Mouse (Mus musculus): Measurements from ENCODE around the gene Wfdc5.
"Not testable (repeated sequence)": the region's sequence is repeated elsewhere in the genome, so short reads cannot be mapped to it uniquely, and the experiment has no call there.

The Wfdc5 gene

DNA sequence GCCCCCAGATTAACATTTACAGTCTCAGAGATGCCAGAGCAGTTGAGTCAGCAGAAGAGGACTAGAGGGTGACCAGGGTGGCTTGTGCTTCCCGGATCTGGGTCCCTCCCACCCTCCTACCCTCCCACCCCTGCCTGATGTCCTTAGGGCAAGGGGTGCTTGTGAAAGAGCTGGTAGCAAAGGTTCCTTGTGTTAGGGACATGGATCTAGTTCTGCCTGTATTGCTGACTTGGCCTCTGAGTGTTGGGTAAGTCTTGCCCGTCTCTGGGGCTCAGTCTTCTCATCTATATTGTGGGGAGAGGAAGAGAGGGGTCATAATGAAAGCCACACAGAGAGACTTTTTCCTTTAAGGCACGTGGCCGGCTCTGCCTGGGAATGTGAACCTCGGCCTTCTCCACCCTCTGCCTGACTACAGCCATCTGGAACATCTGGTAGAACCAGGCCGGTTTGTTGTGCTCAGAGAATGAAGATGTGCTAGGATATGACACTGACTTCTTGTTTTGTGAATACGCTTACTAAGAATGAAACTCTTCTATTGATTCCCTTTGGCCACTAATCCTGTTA lies at the start of gene Wfdc5:
Gene Wfdc5, minus strand, starts transcription at position 51 of the 564 bp plus-strand sequence.
- DNase-seq (ENCODE audit: low read depth) = no peak

DNA sequence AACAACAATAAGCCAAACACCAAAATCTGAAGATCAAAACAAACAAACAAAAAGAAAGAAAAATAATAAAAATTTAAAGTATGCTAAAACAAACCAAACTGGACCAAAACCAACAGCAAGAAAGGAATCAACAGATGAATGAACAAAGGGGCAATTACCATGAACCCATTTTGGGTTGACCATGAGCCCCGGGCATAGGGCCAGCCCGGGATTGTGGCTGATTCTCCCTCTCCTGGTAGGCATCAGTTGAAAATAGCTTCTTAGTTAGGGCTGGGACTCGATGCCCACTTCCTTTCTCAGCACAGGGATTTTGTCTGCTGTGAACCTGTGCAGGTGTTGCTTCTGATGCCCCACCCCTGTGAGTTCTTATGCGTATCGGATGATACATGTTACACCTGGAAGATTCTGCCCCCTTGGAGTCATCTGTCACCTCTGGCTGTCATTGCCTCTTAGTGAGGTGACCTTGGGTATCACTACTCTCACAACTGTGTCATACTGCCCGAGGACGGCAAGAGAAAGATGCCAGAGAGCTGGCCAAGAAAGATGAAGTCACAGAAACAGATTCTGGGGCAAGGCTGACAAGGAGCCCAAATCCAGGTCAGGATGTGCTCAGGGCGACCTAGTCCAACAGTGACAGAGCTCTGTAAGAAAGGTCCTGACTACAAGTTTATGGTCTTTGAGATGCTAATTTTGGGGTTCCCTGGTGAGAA lies 46.0 kb upstream of the Wfdc5 start:
- DNase-seq (ENCODE audit: low read depth) = no peak

DNA sequence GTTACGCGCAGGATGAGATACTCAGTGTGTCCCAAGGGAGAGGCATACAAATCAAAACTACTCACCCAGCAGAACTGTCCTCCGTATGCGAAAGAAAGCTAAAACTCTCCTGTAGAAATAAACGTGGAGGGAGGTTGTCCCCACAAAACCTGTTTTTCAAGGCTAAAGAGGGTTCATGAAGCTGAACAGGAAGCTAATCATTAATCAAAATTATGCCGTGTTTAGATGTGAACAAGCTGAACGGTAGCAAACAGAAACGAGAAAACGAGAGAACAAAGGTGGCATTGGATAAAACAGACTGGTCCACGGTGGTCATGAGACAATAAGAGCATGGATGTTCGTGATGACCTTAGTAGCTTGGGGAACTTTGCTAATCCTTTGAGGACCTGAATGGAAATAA lies 39.0 kb upstream of the Wfdc5 start, which contains the start of gene Wfdc15b:
Gene Wfdc15b, minus strand, starts transcription at position 139 of the 400 bp plus-strand sequence.
- no peak for DNase-seq (ENCODE audit: low read depth)

DNA sequence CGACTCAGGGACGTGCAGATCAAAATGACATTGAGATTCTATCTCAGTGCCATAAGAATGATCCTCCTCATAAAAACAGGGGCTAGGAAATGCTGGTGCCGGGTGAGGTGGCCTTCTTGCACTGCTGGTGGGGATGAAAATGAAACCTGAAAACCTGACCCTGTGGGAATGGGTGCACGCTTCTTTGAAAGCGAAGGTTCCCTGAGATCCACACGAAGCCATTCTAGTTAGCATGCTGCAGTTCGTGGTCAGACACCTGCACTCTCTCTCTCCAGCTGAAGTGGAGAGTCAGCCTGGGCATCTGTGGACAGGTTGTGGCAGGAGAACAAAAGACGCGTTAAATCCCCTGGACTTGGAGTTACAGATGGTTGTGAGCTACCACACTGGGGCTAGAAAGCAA lies 36.8 kb upstream of the Wfdc5 start:
- no peak for DNase-seq (ENCODE audit: low read depth)

DNA sequence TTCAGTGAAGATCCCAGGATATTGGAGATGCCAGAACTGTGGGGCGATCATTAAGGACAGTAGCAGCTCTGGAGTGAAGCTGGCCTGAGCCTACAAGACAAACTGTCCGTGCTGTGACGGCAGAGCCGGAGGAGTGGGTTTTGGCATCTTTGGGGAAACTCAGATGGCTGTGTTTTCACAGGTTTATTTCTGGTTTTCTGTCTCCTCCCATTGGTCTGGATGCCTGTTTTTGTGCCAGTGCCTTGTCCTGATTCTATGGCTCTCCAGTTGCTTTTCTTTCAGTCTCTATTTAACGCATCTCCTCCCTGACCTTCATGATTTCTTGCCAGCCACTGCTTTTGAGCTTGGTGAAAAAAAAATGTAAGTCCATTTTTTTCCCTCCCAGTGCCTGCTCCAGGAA lies 30.2 kb upstream of the Wfdc5 start:
- DNase-seq (ENCODE audit: low read depth) = no peak

DNA sequence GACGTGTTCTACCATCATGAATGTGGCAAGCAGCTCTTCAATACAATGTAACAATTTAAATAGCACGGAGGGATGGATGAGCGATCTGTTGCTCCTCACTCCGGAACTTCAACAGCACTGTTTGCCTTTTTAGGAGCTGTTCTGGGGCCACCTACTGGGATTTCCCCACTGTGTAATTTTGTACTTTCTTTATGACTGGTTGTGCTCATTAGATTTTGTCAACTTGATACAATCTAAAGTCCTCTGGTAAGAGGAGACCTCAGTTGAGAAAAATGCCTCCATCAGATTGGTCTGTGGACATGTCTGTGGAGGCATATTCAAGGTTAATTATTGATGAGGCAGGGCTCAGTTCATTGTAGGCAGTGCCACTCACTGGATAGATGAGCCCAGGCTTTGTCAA lies 28.4 kb upstream of the Wfdc5 start:
- no peak for DNase-seq (ENCODE audit: low read depth)

DNA sequence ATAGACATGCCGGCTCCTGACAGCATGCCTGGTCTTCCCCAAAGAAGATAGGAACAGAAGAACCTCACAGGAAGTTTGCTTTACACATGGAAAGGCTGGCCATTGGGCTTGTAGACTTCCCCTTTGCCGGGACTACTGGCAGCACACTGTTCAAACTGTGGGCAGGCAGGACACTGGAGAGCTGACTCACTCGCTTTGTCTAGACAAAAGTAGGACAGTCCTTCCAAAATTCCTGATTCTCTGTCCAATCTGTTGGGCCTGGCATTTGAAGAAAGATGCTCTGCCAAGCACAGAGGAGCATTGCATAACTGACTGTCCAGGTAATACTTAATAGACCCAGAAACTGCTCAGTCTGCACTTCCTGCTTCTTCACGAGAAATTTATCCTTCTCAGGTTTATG lies 24.1 kb upstream of the Wfdc5 start:
- no peak for DNase-seq (ENCODE audit: low read depth)

DNA sequence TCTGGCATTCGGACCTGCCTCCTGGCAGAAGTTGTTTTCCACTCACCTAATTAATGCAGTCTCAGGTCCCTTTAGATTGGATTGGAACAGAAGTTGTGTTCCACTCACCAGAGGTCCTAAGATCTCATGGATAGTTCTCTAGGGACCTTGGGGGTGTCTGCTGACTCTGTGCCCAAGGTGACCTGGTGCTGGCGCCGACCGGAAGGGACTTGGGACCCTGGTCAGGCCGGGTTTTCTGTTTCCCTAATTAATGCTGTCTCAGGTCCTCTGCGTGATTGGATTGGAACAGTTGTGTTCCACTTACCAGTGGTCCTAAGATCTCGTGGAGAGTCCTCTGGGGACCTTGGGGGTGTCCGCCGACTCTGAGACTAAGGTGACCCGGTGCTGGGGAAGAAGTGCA lies 23.5 kb upstream of the Wfdc5 start:
- not testable (repeated sequence) for DNase-seq (ENCODE audit: low read depth)

DNA sequence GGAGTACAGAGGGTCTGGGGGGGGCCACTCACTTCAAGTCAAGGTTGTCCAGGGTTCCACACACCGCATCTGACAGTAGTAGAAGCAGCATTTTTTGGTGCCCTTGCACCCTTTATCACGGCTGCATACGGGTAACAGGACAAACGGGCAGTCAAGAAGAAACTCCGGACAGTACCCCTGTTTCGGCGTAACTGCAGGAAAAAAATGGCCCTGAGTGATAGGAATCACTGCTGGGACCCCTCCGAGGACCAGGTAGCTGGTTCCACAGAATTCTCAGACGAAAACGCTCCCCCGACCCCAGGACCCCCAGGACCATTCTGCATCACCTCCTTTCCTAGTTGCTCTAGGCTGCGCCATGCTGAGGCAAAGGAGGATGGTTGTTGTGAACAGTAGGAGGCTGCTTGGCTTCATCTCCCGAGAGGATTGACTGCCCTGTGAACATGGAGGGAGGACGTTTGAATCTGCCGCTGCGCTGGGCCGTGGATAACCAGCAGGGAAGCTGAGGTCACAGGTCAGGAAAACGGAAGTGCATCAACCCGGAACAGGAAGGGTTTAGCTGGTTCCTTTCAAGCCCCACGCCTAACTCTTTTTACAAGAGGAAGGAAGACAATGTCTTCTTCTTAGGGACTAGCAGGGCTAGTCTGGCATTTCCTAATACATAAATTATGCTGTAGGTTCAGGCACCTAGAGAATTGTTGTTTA lies 17.2 kb upstream of the Wfdc5 start, which contains the start of gene Wfdc15a:
Gene Wfdc15a, minus strand, starts transcription at position 505 of the 702 bp plus-strand sequence.
- no peak for DNase-seq (ENCODE audit: low read depth)

DNA sequence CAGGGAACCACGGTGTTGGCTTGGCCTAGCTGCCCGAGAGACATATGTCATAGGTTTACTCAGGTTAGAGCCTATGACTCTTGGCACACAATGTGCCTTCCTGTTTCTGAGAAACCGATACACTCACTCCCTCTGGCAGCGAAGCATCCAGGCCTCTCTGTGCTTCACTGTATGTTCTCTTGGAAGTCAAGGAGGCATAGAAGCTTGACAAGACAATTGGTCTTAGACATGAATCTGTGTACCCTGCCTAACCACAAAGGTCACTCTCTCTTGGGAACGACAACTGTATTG lies 14.1 kb upstream of the Wfdc5 start:
- no peak for DNase-seq (ENCODE audit: low read depth)

DNA sequence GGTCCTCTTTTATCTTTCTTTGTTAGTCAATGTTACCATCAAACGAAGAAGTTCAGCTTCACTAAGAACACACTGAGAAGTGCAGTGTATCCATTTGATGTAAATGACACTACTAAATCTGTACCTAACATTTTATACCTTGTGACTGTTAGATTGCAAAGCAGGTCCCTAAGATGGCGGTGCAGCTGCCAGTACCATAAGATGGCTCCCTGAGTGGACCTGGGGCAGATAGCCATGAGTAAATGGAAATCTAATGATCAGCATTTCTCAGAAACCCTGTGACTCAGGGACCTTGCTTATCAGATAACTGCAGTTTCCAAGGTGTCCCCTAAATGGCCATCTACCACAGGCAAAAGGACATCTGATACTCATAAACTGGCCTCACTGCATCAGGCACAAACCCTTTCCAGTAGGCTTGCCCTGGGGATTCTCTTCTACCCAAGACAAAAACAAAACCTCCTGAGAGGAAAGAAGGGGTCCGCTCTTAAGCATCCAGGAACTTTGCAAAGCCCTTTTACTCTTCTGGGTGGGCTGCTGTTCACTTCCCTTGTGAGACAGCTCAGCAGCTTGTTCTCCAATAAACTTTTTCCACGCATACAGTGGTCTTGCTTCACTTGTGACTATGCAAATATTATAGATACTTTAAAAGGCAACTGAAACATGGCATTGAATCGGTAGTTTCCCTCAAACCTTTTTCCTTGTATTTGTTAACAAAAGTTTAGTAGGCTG lies 13.6 kb upstream of the Wfdc5 start:
- peak; percentile 12 for DNase-seq (ENCODE audit: low read depth)

DNA sequence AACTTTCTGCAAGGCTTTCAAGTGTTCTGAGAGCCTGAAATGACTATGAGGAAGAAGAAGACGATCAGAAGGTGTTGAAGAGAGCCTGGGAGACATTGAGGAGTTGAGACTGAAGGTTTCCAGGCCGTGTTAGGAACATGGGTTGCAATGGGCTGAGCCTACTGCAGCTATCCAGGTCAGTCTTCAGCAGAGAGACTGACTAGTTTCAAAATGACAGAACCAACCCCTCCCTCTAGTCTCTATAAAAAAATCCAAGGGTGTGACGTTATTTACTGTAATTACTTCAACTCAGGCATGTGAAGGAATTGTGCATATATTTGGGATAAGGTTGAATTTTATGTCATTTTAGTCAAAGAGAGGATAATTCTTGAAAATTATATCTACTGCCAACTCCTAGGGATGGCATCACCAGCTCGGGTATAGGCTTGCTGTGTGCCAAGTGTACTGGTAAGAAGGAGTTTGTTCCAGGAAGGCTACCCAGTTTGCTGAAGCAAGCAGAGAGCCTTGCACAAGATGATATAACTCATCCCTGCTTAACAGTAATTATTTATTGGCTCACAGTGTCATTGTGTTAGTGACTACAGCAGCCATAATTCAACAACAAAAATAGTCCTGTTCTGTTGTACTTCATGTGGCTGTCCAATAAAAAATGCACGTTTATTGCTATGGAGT lies 12.6 kb upstream of the Wfdc5 start:
- DNase-seq (ENCODE audit: low read depth) = no peak

DNA sequence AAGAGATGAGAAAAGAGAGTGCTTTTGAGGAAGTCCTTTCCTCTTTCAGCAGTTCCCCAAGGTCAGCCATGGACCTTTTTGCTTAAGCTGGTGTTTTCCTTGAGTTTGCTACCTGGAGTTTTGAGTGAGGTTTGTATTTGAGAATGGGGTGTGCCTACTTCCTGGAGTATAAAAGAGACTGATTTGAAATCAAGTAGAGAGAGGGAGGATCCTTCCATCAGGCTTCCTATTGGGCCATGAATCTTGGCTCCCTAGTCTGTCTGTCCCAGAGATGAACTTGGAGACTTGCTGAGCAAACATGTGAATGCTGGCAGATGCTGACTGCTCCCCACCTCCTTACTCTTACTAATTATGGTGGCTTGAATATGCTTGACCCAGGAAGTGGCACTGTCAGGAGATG lies 9.7 kb upstream of the Wfdc5 start:
- DNase-seq (ENCODE audit: low read depth) = no peak

DNA sequence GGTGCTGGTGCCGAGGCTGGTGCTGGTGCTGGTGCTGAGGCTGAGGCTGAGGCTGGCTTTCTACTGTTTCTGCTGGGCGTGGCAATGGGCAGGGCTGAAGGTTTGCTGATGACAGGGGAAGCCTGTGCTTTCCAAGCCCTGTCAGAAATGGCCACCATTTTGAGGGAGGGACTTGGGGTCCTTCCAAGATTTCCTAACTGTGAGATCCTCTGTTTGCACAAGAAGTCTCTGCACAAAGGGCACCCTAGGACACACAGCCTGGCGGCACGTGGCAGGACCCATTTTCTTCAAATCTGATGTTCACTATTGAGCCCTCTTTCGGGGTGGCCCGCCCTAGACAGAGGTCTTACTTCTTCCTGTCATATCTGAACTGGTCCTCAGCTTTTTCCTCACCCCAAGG lies 8.0 kb upstream of the Wfdc5 start, which contains the start of gene Wfdc12:
Gene Wfdc12, minus strand, starts transcription at position 33 of the 400 bp plus-strand sequence.
- DNase-seq (ENCODE audit: low read depth) = no peak

DNA sequence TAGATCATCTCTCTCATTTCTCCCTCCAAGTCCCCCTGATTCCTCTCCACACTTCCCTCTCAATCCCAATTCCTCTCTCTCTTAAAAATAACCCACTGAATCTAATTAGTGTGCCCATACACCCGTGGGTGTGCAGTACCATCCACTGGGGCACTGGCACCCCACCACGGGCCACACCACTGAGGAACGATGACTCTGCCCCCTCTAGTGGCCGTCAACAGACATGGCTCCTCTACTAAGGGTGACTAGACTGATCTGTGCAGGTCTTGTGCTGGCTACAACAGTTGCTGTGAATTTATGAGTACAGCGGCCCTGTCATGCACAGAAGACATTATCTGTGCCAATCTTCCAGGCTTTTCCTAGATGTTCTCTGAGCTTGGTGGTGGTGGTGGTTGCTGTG lies 6.2 kb upstream of the Wfdc5 start:
- DNase-seq (ENCODE audit: low read depth) = peak; percentile 58

DNA sequence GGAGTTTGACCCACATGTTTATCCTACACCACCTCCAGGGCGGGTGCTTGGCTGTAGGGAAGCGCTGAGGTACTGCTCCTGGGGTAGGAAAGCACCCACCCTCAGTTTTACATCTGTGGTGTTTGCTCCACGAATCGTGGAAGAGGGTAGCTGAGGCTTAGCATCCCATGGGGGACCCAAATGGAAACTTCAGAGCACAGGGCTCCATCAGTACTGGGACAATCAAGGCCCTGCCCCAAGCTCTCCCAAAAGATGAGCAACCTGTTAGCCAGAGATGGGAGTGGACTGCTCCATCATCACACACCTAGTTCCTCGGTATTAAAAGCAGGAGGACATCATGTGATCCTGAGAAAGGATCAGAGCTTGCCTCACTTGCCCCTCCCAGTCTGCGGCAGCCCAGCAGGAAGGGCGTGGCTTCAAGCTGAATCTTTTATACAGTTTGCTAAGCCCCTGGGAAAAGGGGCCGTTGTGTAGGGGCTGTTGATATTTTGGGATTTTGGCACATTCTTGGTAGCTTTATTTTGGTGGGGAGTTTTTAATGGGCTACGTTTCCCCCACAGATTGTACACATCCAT lies 1.7 kb upstream of the Wfdc5 start:
- DNase-seq (ENCODE audit: low read depth) = peak; percentile 20

DNA sequence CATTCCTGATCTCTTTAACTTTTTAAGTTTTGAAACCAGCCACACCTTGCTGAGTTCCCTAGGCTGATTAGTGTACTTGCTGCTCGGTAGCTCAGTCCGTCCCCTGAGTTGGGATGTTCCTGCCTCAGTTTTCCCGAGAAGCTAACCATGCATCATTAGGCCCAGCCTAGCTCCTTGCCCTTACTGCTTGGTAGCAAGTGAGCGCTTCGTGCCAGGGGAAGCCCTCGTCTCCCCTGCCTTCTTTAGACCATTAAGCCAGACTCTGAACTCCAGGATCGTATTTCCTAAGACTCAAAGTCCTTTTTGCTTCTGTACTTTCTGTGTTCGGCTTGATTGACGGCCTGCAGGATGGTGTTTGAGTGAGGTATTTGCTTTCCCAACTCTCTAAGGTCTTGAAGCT lies 798 bp upstream of the Wfdc5 start:
- no peak for DNase-seq (ENCODE audit: low read depth)

DNA sequence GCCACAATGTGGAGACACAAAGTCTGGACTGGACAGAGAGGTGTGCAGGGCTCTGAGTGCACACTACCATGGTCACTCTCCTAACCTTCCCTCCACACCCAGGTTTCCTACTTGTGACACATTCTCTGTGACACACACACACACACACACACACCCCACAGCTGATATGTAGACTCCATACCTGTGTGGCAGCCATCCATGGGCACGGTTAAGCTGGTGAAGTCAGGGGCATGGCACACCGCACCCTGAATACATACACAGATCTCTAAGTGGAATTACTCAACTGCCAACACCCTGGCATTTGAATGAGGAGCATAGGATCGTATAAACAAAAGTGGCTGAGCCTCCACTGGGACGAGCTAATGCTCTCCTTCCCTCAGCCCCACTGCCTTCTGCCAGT lies 1.8 kb downstream of the Wfdc5 start:
- no peak for DNase-seq (ENCODE audit: low read depth)

DNA sequence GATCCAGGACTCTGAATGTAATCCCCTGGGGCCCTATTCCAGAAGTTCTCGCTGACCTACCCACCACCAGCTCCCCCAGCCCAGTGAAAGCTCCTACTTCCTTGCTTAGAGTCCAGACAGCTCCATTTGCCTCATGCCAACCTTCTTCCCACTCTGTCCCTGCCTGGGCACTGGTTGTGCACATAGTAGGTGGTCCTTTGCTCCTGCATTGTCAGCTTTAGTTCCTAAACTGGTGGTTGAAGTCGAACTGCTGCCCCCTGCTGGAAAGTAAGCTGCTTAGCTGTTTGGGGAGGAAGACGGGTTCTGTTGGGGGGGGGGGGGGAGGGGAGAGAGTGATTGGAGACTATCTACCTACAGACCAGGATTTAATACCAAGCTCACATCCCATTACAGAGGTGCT lies 2.4 kb downstream of the Wfdc5 start:
- peak; percentile 69 for DNase-seq (ENCODE audit: low read depth)

DNA sequence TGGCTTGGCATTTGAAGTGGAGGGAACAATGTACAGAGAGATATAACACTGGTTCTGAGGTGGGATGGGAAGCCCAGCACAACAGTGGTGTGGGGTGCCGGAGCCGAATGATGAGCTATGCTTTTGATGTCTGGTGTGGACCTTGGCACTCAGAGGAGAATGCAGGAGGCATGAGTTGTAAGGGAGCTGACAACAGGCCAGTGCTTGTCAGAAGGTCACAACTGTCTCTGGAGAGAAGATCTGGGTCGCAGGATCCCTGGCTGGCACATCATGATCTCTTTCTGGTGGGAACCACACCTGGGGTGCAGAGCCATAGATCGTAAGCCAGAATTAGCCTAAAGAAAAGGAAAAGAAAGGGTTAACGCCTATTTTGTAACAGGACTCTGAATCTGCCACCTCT lies 4.7 kb downstream of the Wfdc5 start:
- no peak for DNase-seq (ENCODE audit: low read depth)

DNA sequence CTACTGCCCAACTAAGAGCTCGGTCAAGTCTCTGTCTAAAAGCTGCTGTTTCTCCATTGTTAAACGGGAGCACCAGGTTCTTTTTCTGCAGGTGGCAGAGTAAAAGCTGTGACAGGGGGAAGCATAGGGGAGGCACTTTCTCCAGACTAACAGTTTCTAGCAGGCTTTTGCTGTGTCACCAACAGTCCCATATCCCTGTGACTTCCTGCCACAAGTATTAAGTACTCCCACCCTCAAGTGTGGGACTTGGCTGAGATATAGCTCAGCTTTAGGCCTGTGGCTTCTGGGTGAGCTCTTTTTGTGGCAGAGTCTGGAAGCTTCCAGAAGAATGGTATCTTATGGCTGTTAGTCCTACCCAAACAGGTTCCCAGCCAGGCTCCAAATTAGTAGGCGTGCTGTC lies 6.7 kb downstream of the Wfdc5 start:
- peak; percentile 52 for DNase-seq (ENCODE audit: low read depth)

Data from 416B (cell line).